Mouse (Mus musculus) cerebellum, adult 9-10 months (tissue): ENCODE measurements around the gene Tbc1d1.
"Not testable (repeated sequence)": the region's sequence is repeated elsewhere in the genome, so short reads cannot be mapped to it uniquely, and the experiment has no call there.

Source experiments
- DNase-seq: peaks from one replicate; pipeline ENCODE4 v3.0.0; 2022

Gene Tbc1d1

DNA sequence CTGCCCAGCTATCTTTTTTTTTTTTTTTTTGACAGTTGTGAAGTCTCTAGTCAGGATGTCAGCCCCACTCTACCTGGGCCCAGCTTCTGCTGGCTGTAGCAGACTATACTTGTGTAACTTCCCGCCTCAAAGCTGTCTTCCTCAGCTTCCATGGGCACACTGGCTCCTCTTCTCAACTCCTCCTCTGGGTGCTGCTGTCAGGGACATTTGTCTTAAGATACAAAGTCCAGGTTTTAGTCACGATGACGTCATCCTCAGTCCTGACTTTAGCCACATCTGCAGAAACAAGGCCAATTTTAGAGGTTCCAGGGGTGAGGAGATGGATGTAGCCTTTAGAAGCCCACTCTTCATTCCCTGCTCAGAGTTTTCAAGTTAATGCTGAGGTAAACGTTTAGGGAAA lies 167.2 kb downstream of the Tbc1d1 start:
- no peak for DNase-seq

DNA sequence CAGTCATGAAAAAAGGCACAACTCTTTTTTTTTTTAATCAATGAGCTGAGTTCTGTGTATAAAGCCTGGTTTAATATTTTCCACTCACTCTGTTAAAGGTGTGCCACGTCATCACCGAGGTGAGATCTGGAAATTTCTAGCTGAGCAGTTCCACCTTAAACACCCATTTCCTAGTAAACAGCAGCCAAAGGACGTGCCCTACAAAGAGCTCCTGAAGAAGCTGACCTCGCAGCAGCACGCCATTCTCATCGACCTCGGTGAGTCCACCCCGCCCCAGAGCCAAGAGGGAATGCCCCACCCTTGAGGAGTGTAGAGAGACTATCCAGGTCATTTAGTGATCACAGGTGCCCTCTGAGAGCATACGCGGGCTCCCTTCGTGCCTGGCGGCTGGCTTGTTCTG lies 168.2 kb downstream of the Tbc1d1 start:
- DNase-seq = no peak

GRCm38 (mm10) chr5:64324920-64325319 lies 168.8 kb downstream of the Tbc1d1 start:
- no peak for DNase-seq

- no peak for DNase-seq
These were observed 169.7 kb downstream of the Tbc1d1 start for GRCm38 (mm10) chr5:64325741-64326355.

DNA sequence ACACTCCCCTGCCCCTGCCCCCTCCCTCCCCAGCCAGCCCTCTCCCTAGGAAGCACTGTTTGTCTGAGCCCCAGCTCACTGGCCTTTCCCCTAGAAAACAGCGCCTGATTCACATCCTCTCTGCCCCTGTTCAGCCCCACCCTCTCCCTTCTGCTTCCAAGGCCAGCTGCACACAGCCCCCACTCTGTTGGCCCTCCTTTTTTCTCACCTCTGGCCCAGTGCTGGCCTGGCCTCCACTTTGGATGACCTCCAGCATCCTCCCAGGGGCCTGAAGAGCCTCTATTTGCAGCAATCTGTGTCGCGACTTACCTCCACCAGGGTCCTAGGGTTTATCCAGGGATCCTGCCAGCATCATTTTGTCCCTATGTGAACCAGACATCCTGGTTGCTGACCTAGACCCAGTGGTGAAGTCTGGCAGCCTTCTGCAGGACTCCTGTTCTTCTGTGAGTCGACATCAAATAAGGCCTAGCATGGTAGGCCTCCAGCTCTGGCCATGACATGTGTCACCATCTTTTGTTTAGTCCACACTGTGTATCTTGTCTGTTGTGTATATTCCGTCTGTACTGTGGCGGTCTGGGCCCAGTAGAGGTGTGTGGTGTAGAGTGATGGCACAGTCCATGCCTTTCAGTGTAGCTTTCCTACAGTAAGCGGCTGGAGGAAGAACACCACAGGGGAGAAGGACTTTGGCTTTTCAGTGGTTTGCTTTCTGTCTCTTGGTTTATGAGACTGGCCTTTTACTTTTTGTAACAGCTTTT lies 170.5 kb downstream of the Tbc1d1 start:
- DNase-seq = peak; percentile 32

GRCm38 (mm10) chr5:64327212-64327902 lies 171.3 kb downstream of the Tbc1d1 start:
- no peak for DNase-seq

DNA sequence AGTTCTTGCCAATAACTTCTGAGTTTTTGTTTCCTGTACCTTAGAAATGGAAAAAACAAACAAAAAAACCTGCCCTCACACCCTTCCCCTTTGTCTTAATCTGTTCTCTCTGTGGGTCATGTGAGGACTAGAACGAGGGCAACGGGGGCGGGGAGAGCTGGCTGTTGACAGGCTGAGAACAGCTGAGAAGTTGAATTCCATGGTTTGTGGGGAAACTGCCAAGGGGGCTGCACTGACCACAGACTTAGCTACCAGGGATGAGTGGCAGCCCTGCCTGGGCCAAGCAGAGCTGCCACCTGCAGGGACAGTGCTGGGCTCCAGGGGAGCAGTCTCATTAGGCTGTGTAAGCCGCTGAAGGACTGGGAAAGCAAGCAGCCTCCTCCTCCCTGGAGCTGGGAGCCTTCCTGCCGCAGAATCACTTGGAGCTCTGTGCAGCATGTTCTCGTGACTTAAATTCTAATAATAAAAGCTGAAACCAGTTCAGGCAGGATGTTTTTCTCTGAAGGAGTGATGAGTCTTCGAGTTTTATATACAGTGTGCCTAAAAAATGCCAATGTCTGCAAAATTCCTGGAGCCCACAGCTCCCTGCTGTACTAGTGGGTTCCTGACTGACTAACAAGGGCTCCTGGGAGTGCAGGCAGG lies 180.8 kb downstream of the Tbc1d1 start:
- peak; percentile 42 for DNase-seq

GRCm38 (mm10) chr5:64338795-64339194 lies 182.7 kb downstream of the Tbc1d1 start:
- not testable (repeated sequence) for DNase-seq

DNA sequence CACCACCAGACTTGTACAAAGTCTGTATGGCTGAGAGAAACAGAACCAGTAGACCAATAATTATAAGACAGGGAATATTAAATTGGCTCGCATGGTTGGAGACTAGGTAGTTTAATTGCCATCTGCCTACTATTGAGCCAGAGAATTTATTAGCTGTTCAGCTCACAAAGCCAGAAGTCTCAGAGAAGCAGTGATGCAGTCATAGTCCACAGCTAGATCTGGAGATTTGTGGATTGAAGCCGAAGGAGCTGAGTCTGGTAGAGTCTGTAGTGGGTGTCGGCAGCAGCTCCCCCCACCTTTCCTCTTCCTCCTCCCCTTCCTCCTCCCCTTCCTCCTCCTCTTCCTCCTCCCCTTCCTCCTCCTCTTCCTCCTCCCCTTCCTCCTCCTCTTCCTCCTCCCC lies 184.3 kb downstream of the Tbc1d1 start:
- DNase-seq = no peak

GRCm38 (mm10) chr5:64341671-64342070 lies 185.6 kb downstream of the Tbc1d1 start:
- DNase-seq = no peak

DNA sequence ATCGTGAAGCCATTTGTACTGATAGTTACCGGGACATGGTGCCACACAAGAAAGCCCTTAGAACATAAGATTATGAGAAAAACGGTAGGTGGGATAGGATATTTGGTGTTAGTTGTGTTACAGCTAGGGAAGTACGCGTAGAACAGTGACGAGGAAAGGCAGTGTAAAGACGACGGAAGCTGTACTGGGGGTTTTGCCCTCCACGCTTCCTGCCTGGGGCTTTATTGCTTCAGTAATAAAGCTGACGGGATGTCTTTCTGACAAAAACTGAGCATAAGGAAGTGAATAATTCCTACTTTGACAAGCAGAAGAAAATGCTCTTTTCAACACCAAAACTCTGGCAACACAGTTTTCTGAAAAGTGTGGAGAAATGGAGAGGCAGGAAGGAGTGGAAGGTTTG lies 186.0 kb downstream of the Tbc1d1 start:
- DNase-seq = no peak

GRCm38 (mm10) chr5:64343972-64344700 lies 188.0 kb downstream of the Tbc1d1 start:
- DNase-seq = no peak

GRCm38 (mm10) chr5:64345181-64345735 lies 189.2 kb downstream of the Tbc1d1 start:
- DNase-seq = no peak

- DNase-seq = no peak
These were observed 189.7 kb downstream of the Tbc1d1 start for GRCm38 (mm10) chr5:64345761-64346160.

DNA sequence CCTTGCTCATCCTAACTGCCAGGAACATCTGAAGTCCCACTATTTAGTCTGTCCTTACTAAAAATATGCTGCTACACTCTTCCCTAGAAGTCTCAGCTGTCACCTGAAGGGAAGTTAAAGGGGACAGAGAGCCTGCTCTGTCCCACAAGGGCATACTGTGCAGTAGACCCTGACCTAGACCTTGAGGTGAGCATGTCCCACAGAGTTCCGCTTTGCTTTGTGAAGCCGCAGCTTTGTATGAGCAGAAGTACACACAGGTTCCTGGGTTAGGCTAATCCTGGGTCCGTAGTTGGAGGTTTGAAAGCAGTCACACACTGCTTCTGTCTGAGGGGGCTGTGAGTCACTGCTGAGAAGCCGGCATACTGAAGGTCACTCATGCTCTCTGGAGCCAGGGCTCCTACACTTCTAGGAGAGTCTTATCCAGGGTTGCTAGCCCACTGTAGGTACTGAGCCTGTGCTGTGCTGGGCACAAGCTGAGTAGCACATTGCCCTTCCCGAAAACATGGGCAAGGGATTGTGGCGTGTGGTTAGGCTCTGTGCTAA lies 190.3 kb downstream of the Tbc1d1 start:
- DNase-seq = no peak

- DNase-seq = no peak
These were observed 192.1 kb downstream of the Tbc1d1 start for GRCm38 (mm10) chr5:64348166-64348565.

DNA sequence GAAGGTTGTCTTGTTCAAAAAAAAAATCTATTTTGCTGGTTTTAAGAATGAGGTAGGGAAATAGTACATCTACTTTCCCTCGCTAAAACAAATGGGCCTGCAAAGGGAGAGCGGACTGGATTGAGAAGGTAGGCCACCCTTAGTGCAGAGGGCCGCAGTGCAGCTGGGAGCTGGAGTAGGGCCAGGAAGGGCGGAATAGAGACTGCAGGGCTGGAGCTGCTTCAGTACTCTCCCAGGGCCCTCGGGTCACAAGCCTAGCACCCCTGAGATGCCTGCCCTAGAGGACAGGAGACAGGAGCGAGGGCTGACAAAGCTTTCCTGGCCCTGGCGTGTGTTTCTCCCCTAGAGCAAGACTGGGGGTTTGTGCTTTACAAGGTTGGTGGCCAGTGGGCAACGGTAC lies 192.7 kb downstream of the Tbc1d1 start:
- DNase-seq = no peak

DNA sequence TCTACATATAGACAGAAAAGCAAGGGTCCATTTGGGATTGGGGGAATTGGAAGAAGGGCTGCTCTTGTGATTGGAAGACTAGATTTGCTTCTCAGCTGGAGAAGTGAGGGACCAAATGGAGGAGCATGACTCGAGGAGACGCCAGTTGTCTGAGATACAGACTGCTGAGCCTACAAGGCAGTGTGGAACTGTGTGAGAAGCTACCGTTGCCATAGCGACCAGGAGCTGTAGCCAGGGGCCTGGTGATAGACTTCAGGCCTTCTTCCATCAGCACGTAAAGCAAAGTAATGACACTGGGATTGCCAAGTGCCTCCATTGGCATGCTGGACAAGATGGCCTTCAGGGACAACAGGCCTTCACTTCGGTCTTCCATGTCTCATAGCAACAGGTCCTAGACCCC lies 195.9 kb downstream of the Tbc1d1 start:
- DNase-seq = no peak

- DNase-seq = no peak
These were observed 202.8 kb downstream of the Tbc1d1 start for GRCm38 (mm10) chr5:64358639-64359584.

DNA sequence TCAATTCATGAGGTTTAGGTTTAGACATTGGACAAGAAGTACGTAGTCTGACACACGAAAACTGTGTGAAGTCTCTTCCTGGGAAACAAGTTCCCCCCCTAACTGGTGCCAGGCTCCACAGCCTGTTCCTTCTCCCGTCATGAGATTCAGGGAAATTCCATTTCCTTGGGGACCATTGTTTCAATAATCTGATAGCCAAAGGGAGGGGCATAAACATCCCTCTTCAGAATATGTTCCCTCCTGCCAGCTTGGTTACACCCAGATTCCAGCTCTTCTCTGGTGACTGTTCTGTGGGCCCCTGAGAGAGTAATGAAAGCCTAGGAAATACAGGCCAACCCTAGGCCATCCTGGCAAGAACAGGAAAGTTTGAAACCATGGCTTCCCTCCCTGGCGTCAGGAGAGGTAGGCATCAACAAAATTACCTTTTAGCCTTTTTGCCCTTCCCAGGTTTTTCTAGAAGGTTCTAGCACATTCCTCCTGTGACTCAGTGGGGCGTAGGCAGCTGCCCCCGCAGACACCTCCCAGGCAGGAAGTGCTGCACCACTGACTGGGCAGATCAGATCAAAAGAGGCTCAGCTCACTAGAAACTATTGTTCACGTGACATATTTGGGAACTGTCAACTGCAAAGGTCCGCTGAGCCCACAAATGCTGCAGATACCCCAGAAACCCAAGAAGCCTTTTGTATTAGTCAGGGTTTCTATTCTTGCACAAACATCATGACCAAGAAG lies 204.2 kb downstream of the Tbc1d1 start:
- no peak for DNase-seq
